Mouse (Mus musculus): ENCODE measurements at regions not wholly inside any gene's neighbourhood (a gene's known extent, or its start where the extent isn't known, plus 50 kb on each side); places are given as distances from the start of the nearest gene placed in this dataset.

DNA sequence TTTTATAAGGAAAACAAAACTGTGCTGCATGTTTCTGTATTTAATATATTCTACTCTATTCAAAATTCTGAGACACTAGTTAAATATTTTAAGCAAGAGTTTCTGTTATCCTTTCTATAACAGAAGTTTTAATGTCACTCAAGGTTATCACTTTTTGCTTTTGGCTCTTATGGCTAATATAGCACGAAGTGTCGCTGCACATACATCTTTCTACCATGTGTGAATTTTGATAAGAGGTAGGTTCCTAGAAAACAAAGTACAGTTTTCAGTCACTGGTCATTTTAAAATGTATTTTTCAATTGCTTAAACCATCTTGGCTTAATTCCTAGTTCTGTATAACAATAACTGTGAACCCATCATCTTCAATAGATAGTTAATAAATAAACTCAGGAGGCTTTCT is 129.1 kb upstream of the B430305J03Rik start:
- H3K4me3 ChIP-seq (ENCODE audit: low read length): no peak overlapping the region
- no peak overlapping the region for H3K9ac ChIP-seq (ENCODE audit: low read length)
- no peak for ATAC-seq (ENCODE audit: low read depth)
- H3K4me1 ChIP-seq (replicated peaks; ENCODE audit: control insufficient read depth, insufficient read depth, low read length): no peaks in the 10 kb centered on the region
- H3K27me3 ChIP-seq (ENCODE audit: control insufficient read depth, insufficient read depth, low read depth, low read length): no peaks in the 10 kb centered on the region
- H3K4me2 ChIP-seq (ENCODE audit: low read depth, low read length): no peak overlapping the region
- no peaks in the 10 kb centered on the region for H3K9me3 ChIP-seq (ENCODE audit: control insufficient read depth, low read length)
- 85% methylated on average over 2 of the region's 2 CpGs for WGBS
- no peaks in the 10 kb centered on the region for H3K36me3 ChIP-seq (ENCODE audit: control insufficient read depth, insufficient read depth, low read length)
- no peak overlapping the region for H3K27ac ChIP-seq (ENCODE audit: low read length)

DNA sequence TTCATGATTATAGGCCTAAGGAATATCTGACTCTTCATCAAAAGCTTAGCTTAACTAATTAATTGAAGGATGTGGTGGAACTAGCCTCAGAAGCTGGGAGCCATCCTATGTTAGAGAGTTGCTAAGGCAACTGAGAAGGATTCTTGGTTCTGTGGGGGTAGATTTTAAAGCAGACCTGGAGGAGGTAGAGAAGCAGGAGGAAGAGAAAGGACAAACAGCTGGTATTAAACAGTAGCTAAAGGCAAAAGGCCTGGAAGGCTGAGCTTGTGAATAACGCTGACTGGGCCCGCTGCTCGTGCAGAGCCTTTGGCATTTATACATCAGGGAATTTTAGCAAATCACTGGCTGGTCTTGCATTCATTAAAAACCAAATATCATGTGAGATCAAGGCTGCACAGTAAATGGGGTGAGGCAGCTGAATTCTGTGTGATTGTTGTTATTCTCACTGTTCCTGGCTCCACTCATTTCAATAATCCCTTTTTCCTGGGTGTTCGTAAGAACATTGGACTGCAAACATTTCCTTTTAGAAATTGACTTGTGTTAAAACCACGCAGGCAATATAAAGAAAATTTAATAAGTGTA is 121.1 kb upstream of the B430305J03Rik start:
- H3K4me1 ChIP-seq (replicated peaks; ENCODE audit: control insufficient read depth, insufficient read depth, low read length): 0 out of 2 replicates have a peak, but pooled peaks cover 3% of the 10 kb centered on the region
- ATAC-seq (ENCODE audit: low read depth): no peak
- no peaks in the 10 kb centered on the region for H3K27me3 ChIP-seq (ENCODE audit: control insufficient read depth, insufficient read depth, low read depth, low read length)
- no peak overlapping the region for H3K4me3 ChIP-seq (ENCODE audit: low read length)
- H3K9ac ChIP-seq (ENCODE audit: low read length): no peak overlapping the region
- H3K9me3 ChIP-seq (ENCODE audit: control insufficient read depth, low read length): no peaks in the 10 kb centered on the region
- no peaks in the 10 kb centered on the region for H3K36me3 ChIP-seq (ENCODE audit: control insufficient read depth, insufficient read depth, low read length)
- no peak overlapping the region for H3K27ac ChIP-seq (ENCODE audit: low read length)
- no peak overlapping the region for H3K4me2 ChIP-seq (ENCODE audit: low read depth, low read length)
- 90% methylated on average over 5 of the region's 5 CpGs for WGBS

DNA sequence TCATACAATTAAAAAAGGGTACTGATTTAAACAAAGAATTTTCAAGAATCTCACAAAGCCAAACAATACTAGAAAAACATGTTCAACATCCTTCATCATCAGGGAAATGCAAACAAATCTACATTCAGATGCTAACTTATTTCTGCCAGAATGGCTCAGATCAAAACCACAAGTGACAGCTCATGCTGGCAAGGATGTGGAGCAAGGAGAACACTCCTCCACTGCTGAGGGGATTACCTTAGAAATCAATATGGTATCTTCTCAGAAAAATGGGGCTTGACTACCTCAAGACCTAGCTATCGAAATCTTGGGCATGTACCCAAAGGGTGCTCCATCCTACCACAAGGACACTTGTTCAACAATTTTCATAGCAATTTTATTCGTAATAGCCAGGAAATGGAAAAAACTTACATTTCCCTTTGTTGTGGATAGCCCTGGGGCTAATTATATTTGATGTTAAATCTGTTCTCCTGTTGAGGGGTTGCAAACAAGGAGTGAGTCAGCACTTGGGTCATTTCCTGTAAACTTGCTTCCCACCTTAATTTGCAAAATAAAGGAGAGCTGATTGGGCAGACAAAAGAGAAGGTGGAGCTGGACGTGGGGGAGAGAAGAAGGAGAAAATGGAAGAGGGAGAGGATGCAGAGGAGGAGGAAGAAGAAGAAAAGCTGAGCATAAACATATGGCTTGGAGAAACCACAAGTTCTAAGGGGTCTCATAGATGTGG is 113.3 kb upstream of the B430305J03Rik start:
- 0 out of 2 replicates have a peak, but pooled peaks cover 3% of the 10 kb centered on the region for H3K4me1 ChIP-seq (replicated peaks; ENCODE audit: control insufficient read depth, insufficient read depth, low read length)
- no peak for ATAC-seq (ENCODE audit: low read depth)
- no peak overlapping the region for H3K27ac ChIP-seq (ENCODE audit: low read length)
- no peaks in the 10 kb centered on the region for H3K36me3 ChIP-seq (ENCODE audit: control insufficient read depth, insufficient read depth, low read length)
- H3K27me3 ChIP-seq (ENCODE audit: control insufficient read depth, insufficient read depth, low read depth, low read length): no peaks in the 10 kb centered on the region
- H3K4me3 ChIP-seq (ENCODE audit: low read length): no peak overlapping the region
- no peak overlapping the region for H3K9ac ChIP-seq (ENCODE audit: low read length)
- H3K9me3 ChIP-seq (ENCODE audit: control insufficient read depth, low read length): no peaks in the 10 kb centered on the region
- WGBS: 70% methylated on average over 3 of the region's 3 CpGs
- no peak overlapping the region for H3K4me2 ChIP-seq (ENCODE audit: low read depth, low read length)

DNA sequence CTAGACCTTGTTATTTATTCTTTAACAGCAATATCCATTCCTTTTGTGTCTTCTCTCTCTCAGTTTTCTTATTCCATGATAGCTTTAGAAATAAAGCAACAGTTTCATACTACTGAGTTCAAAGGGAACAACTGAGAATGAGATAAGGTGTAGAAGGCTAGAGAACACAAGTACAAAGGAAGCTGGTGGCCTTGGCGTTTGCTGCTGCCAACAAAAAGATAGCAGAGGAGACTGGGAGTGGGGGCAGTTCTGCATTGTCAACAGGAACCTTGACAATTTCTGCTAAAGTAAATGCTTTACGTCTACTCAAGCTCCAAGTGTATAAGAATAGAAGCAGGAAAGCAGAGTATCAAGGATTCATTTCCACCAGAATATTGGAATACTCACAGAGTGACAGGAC is 109.3 kb upstream of the B430305J03Rik start:
- H3K4me3 ChIP-seq (ENCODE audit: low read length): no peak overlapping the region
- no peaks in the 10 kb centered on the region for H3K36me3 ChIP-seq (ENCODE audit: control insufficient read depth, insufficient read depth, low read length)
- no peak overlapping the region for H3K4me2 ChIP-seq (ENCODE audit: low read depth, low read length)
- no peak overlapping the region for H3K27ac ChIP-seq (ENCODE audit: low read length)
- ATAC-seq (ENCODE audit: low read depth): no peak
- no peaks in the 10 kb centered on the region for H3K27me3 ChIP-seq (ENCODE audit: control insufficient read depth, insufficient read depth, low read depth, low read length)
- H3K4me1 ChIP-seq (replicated peaks; ENCODE audit: control insufficient read depth, insufficient read depth, low read length): no peaks in the 10 kb centered on the region
- no peak overlapping the region for H3K9ac ChIP-seq (ENCODE audit: low read length)
- WGBS: 18% methylated on average over 2 of the region's 2 CpGs
- no peaks in the 10 kb centered on the region for H3K9me3 ChIP-seq (ENCODE audit: control insufficient read depth, low read length)

DNA sequence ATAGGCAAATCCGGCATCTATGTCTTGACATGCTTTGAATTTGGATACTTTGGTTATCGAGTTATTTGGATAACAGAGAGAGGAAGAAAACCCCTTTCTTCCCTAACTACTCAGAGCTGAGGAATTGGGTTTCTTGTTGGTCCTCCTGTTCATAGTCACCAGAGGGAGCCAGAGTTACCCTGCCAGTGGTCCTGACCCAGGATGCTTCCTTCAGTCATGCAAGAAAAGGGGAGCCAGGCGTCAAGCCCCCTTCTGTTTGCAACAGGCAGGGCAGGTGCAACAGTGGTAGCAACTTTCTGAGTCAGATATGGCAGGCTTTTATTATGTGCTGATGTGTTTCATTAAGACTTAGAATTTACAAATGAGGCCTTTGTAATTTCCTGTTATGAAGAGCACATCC is 101.4 kb upstream of the B430305J03Rik start:
- Histone ChIP-seq H3K36me3 (ENCODE audit: control insufficient read depth, insufficient read depth, low read length) (no peaks in the 10 kb centered on the region), H3K9me3 (ENCODE audit: control insufficient read depth, low read length) (no peaks in the 10 kb centered on the region), H3K4me3 (ENCODE audit: low read length) (no peak overlapping the region), H3K9ac (ENCODE audit: low read length) (no peak overlapping the region), H3K27me3 (ENCODE audit: control insufficient read depth, insufficient read depth, low read depth, low read length) (no peaks in the 10 kb centered on the region), H3K27ac (ENCODE audit: low read length) (no peak overlapping the region), H3K4me2 (ENCODE audit: low read depth, low read length) (no peak overlapping the region), H3K4me1 (replicated peaks; ENCODE audit: control insufficient read depth, insufficient read depth, low read length) (no peaks in the 10 kb centered on the region)
- ATAC-seq (ENCODE audit: low read depth): no peak
- WGBS: 21% methylated on average over 3 of the region's 3 CpGs

DNA sequence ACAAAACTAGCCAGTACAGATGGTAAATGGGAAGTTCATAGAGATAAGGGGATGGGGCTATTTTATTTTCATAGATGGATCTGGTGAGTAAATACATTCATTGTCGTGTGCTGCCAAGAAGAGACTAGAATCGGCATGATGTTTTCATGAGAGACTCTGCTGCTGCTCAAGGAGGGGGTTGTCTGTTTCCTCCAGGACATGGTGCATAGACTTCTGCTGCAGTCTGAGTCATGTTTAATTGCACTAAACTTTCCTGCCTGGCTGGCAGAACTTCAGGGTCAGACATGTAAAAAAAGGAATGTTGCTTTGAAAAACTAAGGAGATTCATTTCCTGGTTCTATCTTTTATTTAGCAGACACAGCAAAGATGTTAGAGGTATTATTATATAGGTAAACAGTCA is 100.9 kb upstream of the B430305J03Rik start:
- ATAC-seq (ENCODE audit: low read depth): no peak
- H3K9ac ChIP-seq (ENCODE audit: low read length): no peak overlapping the region
- H3K9me3 ChIP-seq (ENCODE audit: control insufficient read depth, low read length): no peaks in the 10 kb centered on the region
- H3K36me3 ChIP-seq (ENCODE audit: control insufficient read depth, insufficient read depth, low read length): no peaks in the 10 kb centered on the region
- WGBS: 66% methylated on average over 2 of the region's 2 CpGs
- H3K4me2 ChIP-seq (ENCODE audit: low read depth, low read length): no peak overlapping the region
- no peaks in the 10 kb centered on the region for H3K27me3 ChIP-seq (ENCODE audit: control insufficient read depth, insufficient read depth, low read depth, low read length)
- H3K4me3 ChIP-seq (ENCODE audit: low read length): no peak overlapping the region
- H3K4me1 ChIP-seq (replicated peaks; ENCODE audit: control insufficient read depth, insufficient read depth, low read length): no peaks in the 10 kb centered on the region
- no peak overlapping the region for H3K27ac ChIP-seq (ENCODE audit: low read length)

DNA sequence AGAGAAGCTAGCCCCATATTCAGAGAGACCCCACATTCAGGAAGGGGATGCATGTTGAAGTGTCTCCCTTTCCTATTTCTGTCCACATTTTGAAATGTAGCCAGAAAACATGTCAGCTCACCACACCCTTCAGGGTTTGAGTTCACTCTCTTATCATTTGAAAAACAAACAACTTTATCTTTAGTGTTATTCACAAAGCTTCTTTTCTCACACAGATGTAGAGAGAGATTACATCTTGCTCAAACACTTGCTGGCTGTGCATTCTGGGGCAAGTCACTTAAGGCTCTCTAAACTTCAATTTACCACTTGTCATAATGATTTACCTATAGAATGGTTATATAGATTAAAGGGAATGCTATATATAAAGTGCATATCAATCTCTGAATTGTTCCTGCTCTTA is 94.3 kb upstream of the B430305J03Rik start:
- no peaks in the 10 kb centered on the region for H3K9me3 ChIP-seq (ENCODE audit: control insufficient read depth, low read length)
- no peaks in the 10 kb centered on the region for H3K36me3 ChIP-seq (ENCODE audit: control insufficient read depth, insufficient read depth, low read length)
- H3K27ac ChIP-seq (ENCODE audit: low read length): no peak overlapping the region
- ATAC-seq (ENCODE audit: low read depth): no peak
- H3K4me2 ChIP-seq (ENCODE audit: low read depth, low read length): no peak overlapping the region
- H3K27me3 ChIP-seq (ENCODE audit: control insufficient read depth, insufficient read depth, low read depth, low read length): no peaks in the 10 kb centered on the region
- no peak overlapping the region for H3K4me3 ChIP-seq (ENCODE audit: low read length)
- no peaks in the 10 kb centered on the region for H3K4me1 ChIP-seq (replicated peaks; ENCODE audit: control insufficient read depth, insufficient read depth, low read length)
- H3K9ac ChIP-seq (ENCODE audit: low read length): no peak overlapping the region

DNA sequence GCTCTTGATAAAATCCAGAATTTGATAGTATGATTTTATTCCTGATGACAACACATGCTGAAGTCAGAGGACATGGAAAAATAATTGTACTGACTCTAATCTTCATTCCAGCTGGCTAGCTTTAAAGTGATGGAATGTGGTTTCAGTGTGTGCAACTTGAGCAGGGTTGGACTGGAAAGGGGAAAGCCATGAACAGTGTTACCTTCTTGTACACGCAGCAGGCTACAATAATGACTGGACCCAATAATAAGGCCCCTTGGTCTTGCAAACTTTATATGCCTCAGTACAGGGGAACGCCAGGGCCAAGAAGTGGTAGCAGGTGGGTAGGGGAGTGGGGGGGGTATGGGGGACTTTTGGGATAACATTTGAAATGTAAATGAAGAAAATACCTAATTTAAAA is 90.8 kb upstream of the B430305J03Rik start:
- no peak for ATAC-seq (ENCODE audit: low read depth)
- H3K4me3 ChIP-seq (ENCODE audit: low read length): no peak overlapping the region

DNA sequence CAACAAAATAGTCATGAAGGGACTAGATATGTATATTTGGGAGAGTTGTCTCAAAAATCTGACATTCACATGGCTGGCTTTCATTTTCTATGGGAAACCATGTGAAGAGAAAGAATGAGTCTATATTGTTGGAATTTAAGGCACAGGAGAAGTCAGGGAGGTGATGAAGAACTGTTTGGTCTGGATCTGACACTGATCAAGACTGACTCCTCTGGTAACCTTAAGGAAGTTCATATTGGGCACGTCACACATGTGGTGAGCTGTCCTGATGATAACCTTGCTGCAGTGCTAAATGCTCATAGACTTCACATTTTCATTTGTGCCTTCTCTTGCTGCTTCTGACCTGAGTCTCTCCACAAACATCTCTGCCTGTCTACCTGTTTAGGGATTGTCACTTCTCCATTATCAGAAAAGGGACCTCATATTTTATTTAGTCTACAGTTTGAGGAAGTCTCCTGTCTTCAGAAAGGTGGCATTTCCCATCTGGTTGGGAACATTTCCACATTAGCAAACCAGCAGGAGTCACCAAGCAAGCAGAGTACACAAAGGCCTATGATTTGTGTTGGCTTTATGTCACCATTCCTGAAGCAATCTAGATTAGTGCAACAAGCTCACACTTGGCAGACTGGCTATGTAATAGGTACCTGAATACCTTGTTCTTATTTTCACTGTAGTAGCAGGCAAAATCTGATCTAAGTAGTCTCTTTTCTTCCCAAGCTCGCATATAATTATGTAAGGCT is 76.4 kb upstream of the B430305J03Rik start:
- H3K36me3 ChIP-seq (ENCODE audit: control insufficient read depth, insufficient read depth, low read length): no peaks in the 10 kb centered on the region

More for the DNA sequence above, 90.8 kb upstream of the B430305J03Rik start:
- 86% methylated on average over 2 of the region's 2 CpGs for WGBS
- H3K27me3 ChIP-seq (ENCODE audit: control insufficient read depth, insufficient read depth, low read depth, low read length): no peaks in the 10 kb centered on the region
- H3K4me1 ChIP-seq (replicated peaks; ENCODE audit: control insufficient read depth, insufficient read depth, low read length): no peaks in the 10 kb centered on the region
- H3K9me3 ChIP-seq (ENCODE audit: control insufficient read depth, low read length): no peaks in the 10 kb centered on the region
- no peak overlapping the region for H3K27ac ChIP-seq (ENCODE audit: low read length)
- no peak overlapping the region for H3K4me2 ChIP-seq (ENCODE audit: low read depth, low read length)
- no peak overlapping the region for H3K9ac ChIP-seq (ENCODE audit: low read length)
- H3K36me3 ChIP-seq (ENCODE audit: control insufficient read depth, insufficient read depth, low read length): no peaks in the 10 kb centered on the region

More for the DNA sequence above, 76.4 kb upstream of the B430305J03Rik start:
- WGBS: 73% methylated on average over 2 of the region's 2 CpGs
- Histone ChIP-seq H3K9ac (ENCODE audit: low read length) (no peak overlapping the region), H3K9me3 (ENCODE audit: control insufficient read depth, low read length) (no peaks in the 10 kb centered on the region), H3K4me1 (replicated peaks; ENCODE audit: control insufficient read depth, insufficient read depth, low read length) (no peaks in the 10 kb centered on the region), H3K4me3 (ENCODE audit: low read length) (no peak overlapping the region), H3K27ac (ENCODE audit: low read length) (no peak overlapping the region), H3K4me2 (ENCODE audit: low read depth, low read length) (no peak overlapping the region), H3K27me3 (ENCODE audit: control insufficient read depth, insufficient read depth, low read depth, low read length) (no peaks in the 10 kb centered on the region)
- no peak for ATAC-seq (ENCODE audit: low read depth)

All from lung, embryonic 16.5 days (tissue).